ENCODE assay signal across 9 mouse cellular contexts in genomic region chr17:86293247-86293744, GRCm38 (mm10).
DNase-seq lines count a peak whose midpoint lies in the region; ATAC-seq and TF ChIP-seq lines count a peak whose summit lies in the region.
"Had no signal": no experiment of that assay in that cellular context is flagged by ENCODE, and none has a peak within 500 bp of the region (broad histone marks: within the 10 kb centered on the region; RNA-seq: fewer than 3 reads in every experiment).

No protein-coding gene starts in this region.

- peaks cover 19% of the 10 kb centered on the region for H3K4me1 ChIP-seq in heart, postnatal 0 days (ENCODE audit: control insufficient read depth, insufficient read depth)
- H3K4me1 ChIP-seq in limb, embryonic 11.5 days (ENCODE audit: control insufficient read depth, insufficient read depth, low read length) = no peaks in the 10 kb centered on the region
- H3K4me1 ChIP-seq in midbrain, embryonic 14.5 days (ENCODE audit: control insufficient read depth, insufficient read depth, low read length) = 0 out of 2 replicates have a peak, but pooled peaks cover 3% of the 10 kb centered on the region

- WGBS in heart, postnatal 0 days = 34% methylated on average over 8 of the region's 10 CpGs
- 48% methylated on average over 10 of the region's 10 CpGs for WGBS in limb, embryonic 11.5 days
- 48% methylated on average over 10 of the region's 10 CpGs for WGBS in midbrain, embryonic 14.5 days

- no peak; the same call in 1 of the 2 replicates for ATAC-seq in cerebellum, adult (ENCODE audit: insufficient number of reproducible peaks, low FRiP score, low TSS enrichment)
- ATAC-seq in erythroblast, adult 5-6 weeks (replicated peaks; ENCODE audit: low FRiP score, poor library complexity, severe bottlenecking) = peak; percentile 60; the same call in 1 of the 2 replicates
- peak; percentile 59 for ATAC-seq in heart, postnatal 0 days (ENCODE audit: insufficient read depth, low read depth)
- peak; percentile 51; the same call in 1 of the 2 replicates for ATAC-seq in limb, embryonic 11.5 days (ENCODE audit: insufficient number of reproducible peaks, low FRiP score, low TSS enrichment, low read depth)
- ATAC-seq in midbrain, embryonic 14.5 days (ENCODE audit: low FRiP score, low TSS enrichment) = no peak

- no peaks in the 10 kb centered on the region for H3K27me3 ChIP-seq in heart, postnatal 0 days (ENCODE audit: control insufficient read depth, insufficient read depth, low read length)
- H3K27me3 ChIP-seq in limb, embryonic 11.5 days (ENCODE audit: control insufficient read depth, insufficient read depth, low read length) = no peaks in the 10 kb centered on the region
- no peaks in the 10 kb centered on the region for H3K27me3 ChIP-seq in midbrain, embryonic 14.5 days (ENCODE audit: control insufficient read depth, insufficient read depth, low read length)
- H3K27me3 ChIP-seq: neural tube, embryonic 13.5 days had no signal

- no peak overlapping the region for H3K9ac ChIP-seq in heart, postnatal 0 days (replicated peaks; ENCODE audit: low read depth, low read length)
- no peak overlapping the region for H3K9ac ChIP-seq in limb, embryonic 11.5 days (ENCODE audit: low read length)
- H3K9ac ChIP-seq in midbrain, embryonic 14.5 days (replicated peaks; ENCODE audit: low read length) = no peak overlapping the region
- H3K9ac ChIP-seq: neural tube, embryonic 13.5 days had no signal

- peak; percentile 67 for TF ChIP-seq CTCF in heart, postnatal 0 days (IDR thresholded peaks at IDR 0.05; ENCODE audit: low read depth)

- no peaks in the 10 kb centered on the region for H3K9me3 ChIP-seq in heart, postnatal 0 days (replicated peaks; ENCODE audit: control insufficient read depth, low read length)
- no peaks in the 10 kb centered on the region for H3K9me3 ChIP-seq in limb, embryonic 11.5 days (ENCODE audit: control insufficient read depth, low read length)
- no peaks in the 10 kb centered on the region for H3K9me3 ChIP-seq in midbrain, embryonic 14.5 days (ENCODE audit: control insufficient read depth, low read length)
- H3K9me3 ChIP-seq: neural tube, embryonic 13.5 days had no signal

- peak overlapping the region; percentile 26 for H3K4me3 ChIP-seq in heart, postnatal 0 days (ENCODE audit: low read depth, low read length)
- no peak overlapping the region for H3K4me3 ChIP-seq in limb, embryonic 11.5 days (ENCODE audit: low read depth, low read length)
- no peak overlapping the region for H3K4me3 ChIP-seq in midbrain, embryonic 14.5 days (replicated peaks; ENCODE audit: low read depth, low read length)
- H3K4me3 ChIP-seq: neural tube, embryonic 13.5 days had no signal

- peak; percentile 56 to 61 for DNase-seq in cerebellum, adult 18-20 months
- DNase-seq in adrenal gland, postnatal 10 days = peak; percentile 85
- peak; percentile 65 for DNase-seq in heart, postnatal 0 days (ENCODE audit: low spot score)
- DNase-seq in limb, embryonic 11.5 days (ENCODE audit: low spot score) = peak; percentile 68
- DNase-seq in midbrain, embryonic 14.5 days = peak; percentile 52
- peak; percentile 35 to 80 for DNase-seq in urinary bladder, postnatal 36 days (ENCODE audit: low spot score in 2 of 2)

- no peak for TF ChIP-seq EP300 in heart, postnatal 0 days (IDR thresholded peaks at IDR 0.05; ENCODE audit: low read depth)

- peak overlapping the region; percentile 48 for H3K4me2 ChIP-seq in heart, postnatal 0 days (ENCODE audit: low read depth, low read length)
- H3K4me2 ChIP-seq in limb, embryonic 11.5 days (ENCODE audit: low read depth, severe bottlenecking) = no peak overlapping the region
- H3K4me2 ChIP-seq in midbrain, embryonic 14.5 days (ENCODE audit: low read length) = no peak overlapping the region
- H3K4me2 ChIP-seq: neural tube, embryonic 13.5 days had no signal

- H3K36me3 ChIP-seq in heart, postnatal 0 days (replicated peaks; ENCODE audit: control insufficient read depth, insufficient read depth, low read length) = no peaks in the 10 kb centered on the region
- H3K36me3 ChIP-seq in limb, embryonic 11.5 days (ENCODE audit: control insufficient read depth, insufficient read depth, low read length) = no peaks in the 10 kb centered on the region
- H3K36me3 ChIP-seq in midbrain, embryonic 14.5 days (ENCODE audit: control insufficient read depth, insufficient read depth, low read length) = no peaks in the 10 kb centered on the region
- H3K36me3 ChIP-seq: neural tube, embryonic 13.5 days had no signal

- H3K27ac ChIP-seq in heart, postnatal 0 days (ENCODE audit: low read depth) = no peak overlapping the region
- no peak overlapping the region for H3K27ac ChIP-seq in limb, embryonic 11.5 days (replicated peaks; ENCODE audit: low read depth, low read length)
- H3K27ac ChIP-seq in midbrain, embryonic 14.5 days (replicated peaks; ENCODE audit: low read depth, low read length) = no peak overlapping the region
- H3K27ac ChIP-seq: neural tube, embryonic 13.5 days had no signal

Comparison
In these comparisons a context has a peak if more than half of its experiments do, and no peak if none do; other contexts are left out.
1. ATAC-seq: peak in erythroblast, adult 5-6 weeks (single experiment), heart, postnatal 0 days (single experiment) and limb, embryonic 11.5 days (single experiment); none in cerebellum, adult (single experiment) and midbrain, embryonic 14.5 days (single experiment).
2. Peak in every context shown above with its lines, with median percentiles within 50 percentile points of each other: DNase-seq.